Mouse (Mus musculus) neutrophil, adult 59 days (primary cell): ENCODE results near the gene Hist2h2be. TPM values are rescaled to one million over a fixed set of nuclear protein-coding genes. Genes with fewer than 3 reads are reported as not detected.

Experiments used
- total RNA-seq, 2 experiments: library from RNA; stranded (reverse); gene quantifications; 1 replicate in 1 of 2; 2 replicates in 1 of 2; pipeline ENCODE4 v1.2.4; 2023

Gene Hist2h2be
- total RNA-seq, 2 experiments from 2014 or later = 2.6 to 3.5 TPM

Other genes with a start within 250 kb of the Hist2h2be start
- 10 to 100 TPM; 39.9 to 68.8 TPM for gene Plekho1, start 225.1 kb upstream of the Hist2h2be start, total RNA-seq
- gene Vps45, start 162.7 kb upstream of the Hist2h2be start, total RNA-seq = 10 to 100 TPM; 16.1 to 22.9 TPM
- 10 to 100 TPM; 14.0 to 20.9 TPM for gene Otud7b, start 116.6 kb upstream of the Hist2h2be start, total RNA-seq
- under 1 TPM in 1 of 2 experiments, not detected in 1; 0.49 TPM for gene Mtmr11, start 59.1 kb upstream of the Hist2h2be start, total RNA-seq
- gene Sf3b4, start 48.8 kb upstream of the Hist2h2be start, total RNA-seq = 10 to 100 TPM; 45.7 to 50.8 TPM
- gene Sv2a, start 40.0 kb upstream of the Hist2h2be start, total RNA-seq = under 1 TPM; 0.07 to 0.64 TPM
- gene Bola1, start 1.4 kb upstream of the Hist2h2be start, total RNA-seq = 1 to 10 TPM; 5.7 to 5.8 TPM
- 10 to 100 TPM; 17.4 to 21.4 TPM for gene Hist2h2ab, start 1.3 kb upstream of the Hist2h2be start, total RNA-seq
- 100 to 1,000 TPM; 338 to 339 TPM for gene Hist2h2ac, start 239 bp upstream of the Hist2h2be start, total RNA-seq
- gene Hist2h3c2, start 18.0 kb downstream of the Hist2h2be start, total RNA-seq = 100 to 1,000 TPM; 451 to 486 TPM
- gene Hist2h2aa2, start 19.2 kb downstream of the Hist2h2be start, total RNA-seq = 1,000 to 10,000 TPM; 2,817 to 3,247 TPM
- 10 to 100 TPM in 1 of 2 experiments, 1 to 10 TPM in 1; 10.0 to 41.5 TPM for gene Hist2h2aa1, start 24.4 kb downstream of the Hist2h2be start, total RNA-seq
- not detected for gene Hist2h3c1, start 25.6 kb downstream of the Hist2h2be start, total RNA-seq
- gene Hist2h4, start 42.2 kb downstream of the Hist2h2be start, total RNA-seq = 100 to 1,000 TPM; 249 to 250 TPM
- 1,000 to 10,000 TPM; 2,116 to 2,242 TPM for gene Hist2h3b, start 47.5 kb downstream of the Hist2h2be start, total RNA-seq
- gene Hist2h2bb, start 48.6 kb downstream of the Hist2h2be start, total RNA-seq = 1,000 to 10,000 TPM; 1,687 to 1,847 TPM
- gene Fcgr1, start 72.8 kb downstream of the Hist2h2be start, total RNA-seq = 1 to 10 TPM; 1.9 to 3.0 TPM
- gene BC107364, start 231.2 kb downstream of the Hist2h2be start, total RNA-seq = not detected